Mouse (Mus musculus): ENCODE data around the gene Capn9. TPM values are rescaled to one million over a fixed set of nuclear protein-coding genes. Genes with fewer than 3 reads are reported as not detected.
A peak's percentile ranks its signal among the peaks of the same experiment; 100 is the strongest.

Gene Capn9
- total RNA-seq, 2 experiments from 2014 or later, result not detected

- DNase-seq, result no peak
Measured at GRCm38 (mm10) chr8:124641599-124641998, 65.7 kb downstream of the Capn9 start.

- DNase-seq, result no peak
Measured at GRCm38 (mm10) chr8:124643540-124644339, 67.8 kb downstream of the Capn9 start.

DNA sequence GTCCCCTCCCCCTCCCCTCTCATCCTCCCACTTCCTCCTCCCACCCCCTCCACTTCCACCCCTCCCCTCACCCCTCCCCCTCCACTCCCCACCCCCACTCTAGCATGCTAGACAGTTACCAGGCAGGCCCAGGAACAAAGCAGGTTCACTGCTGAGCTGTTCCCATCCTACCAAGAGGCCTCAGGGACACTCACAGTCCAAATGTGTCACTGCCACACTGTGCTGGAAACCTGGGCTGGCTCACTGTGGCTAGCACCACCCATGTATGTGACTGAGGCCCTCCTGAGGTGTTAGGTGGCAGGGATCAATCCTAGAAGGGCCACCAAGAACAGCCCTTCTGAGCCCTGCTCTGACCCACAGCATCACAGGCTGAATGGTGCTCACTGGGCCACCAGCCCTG, 72.4 kb downstream of the Capn9 start:
- DNase-seq, result no peak

GRCm38 (mm10) chr8:124651776-124652175, 75.9 kb downstream of the Capn9 start:
- DNase-seq, result no peak

DNA sequence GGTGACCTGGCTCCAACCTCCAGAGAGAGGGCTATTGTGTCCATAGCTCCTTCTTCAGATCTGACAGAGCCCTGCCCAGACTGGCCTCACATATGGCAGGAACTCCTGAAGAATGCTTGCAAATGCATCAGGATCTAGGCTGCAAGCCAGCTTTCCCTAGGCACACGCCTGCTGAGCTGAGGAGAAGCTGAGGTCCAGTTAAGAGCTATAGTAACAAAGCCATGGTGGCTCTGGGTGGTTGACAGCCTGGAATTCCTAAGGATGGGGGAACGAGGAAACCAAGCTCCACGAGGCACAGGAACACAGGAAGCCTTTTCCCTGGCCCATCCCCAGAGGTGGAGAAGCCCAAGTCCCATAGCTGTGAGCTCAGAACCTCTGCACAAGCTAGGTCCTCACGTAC, 76.6 kb downstream of the Capn9 start:
- no peak for DNase-seq

DNA sequence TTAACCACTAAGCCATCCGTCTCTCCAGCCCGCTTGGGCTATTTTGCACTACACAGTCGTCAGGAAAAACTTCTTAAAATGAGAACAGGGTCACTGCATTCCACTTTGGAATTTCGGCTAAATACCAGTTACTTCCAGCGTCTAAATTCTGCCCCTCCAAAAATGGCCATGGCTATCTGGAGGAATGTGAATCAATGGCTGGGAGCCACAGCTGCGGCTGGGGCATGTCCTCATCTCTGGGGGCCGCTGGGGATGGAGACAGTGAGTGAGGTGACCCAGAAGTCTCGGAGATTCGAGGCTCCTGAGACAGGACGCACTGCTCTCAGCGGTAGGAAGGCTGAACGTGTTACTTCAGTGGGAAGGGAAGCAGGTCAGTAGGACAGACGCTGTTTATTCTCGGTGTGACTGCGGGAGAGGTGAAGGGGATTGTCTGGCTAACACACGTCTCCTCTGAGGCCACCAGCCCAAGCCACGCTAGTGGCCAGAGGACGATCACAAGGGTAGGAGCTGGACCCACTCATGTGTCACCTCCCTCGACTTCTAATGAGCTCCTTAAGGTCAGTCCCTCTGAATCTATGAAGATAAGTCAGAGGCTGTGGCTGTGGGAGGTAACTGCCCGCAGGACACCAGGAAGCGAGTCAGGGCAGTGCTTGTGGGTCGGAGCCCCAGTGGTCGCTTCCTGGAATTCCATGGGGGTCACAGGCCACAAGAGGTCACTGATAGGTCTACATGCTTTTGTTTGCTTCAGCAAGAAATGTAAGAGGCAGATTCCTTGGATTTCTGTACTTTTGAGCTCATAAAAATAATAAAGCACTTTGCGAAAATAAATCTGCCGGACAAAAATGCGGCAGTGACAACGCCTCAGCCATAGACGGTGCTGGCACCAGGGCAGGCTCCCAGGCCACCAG, 77.9 kb downstream of the Capn9 start:
- DNase-seq, result no peak

DNA sequence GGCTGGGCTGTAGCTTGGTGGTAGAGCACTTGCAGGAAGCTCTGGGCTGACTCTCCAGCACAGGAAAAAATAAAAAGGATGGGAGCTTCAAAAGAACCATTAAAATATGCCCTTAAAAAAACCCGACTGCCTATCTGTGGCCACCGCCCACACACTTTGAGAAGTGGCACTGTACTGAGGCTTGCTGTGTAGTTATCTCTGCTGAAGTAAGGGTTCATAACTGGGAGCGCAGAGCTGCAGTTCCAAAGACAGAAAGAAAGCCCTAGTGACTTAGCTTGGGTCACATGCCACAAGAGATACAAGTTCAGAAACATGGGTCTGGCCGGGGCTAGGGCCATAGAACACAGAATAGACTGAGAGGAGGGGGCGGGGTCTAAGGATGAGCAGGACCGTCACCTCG, 82.0 kb downstream of the Capn9 start:
- DNase-seq, result no peak

DNA sequence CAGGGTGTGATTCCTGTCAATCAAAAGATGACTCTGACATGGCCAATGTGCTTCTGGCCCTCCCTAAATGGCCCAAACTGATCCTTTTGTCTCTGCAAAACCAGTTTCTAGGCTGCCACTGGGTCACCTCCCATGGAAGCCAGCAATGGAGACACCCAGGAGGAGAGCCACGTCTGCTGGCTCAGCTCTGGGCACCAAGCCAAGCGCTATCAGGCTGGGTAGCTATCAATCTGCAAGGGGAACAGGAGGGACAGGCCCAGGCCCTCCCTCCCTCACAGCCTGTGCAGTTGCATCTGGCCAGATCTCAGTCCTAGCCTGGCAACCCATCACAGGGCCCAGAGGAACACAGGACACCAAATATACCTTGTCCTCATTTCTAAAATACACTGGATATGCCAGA, 82.5 kb downstream of the Capn9 start:
- no peak for DNase-seq

- no peak for DNase-seq
Measured at GRCm38 (mm10) chr8:124661781-124662180, 85.9 kb downstream of the Capn9 start.

- no peak for DNase-seq
Measured at GRCm38 (mm10) chr8:124662446-124663111, 86.7 kb downstream of the Capn9 start.

- DNase-seq, result peak; percentile 90
Measured at GRCm38 (mm10) chr8:124663112-124663873, 87.4 kb downstream of the Capn9 start, which contains the start of gene 2310022B05Rik. 2310022B05Rik (minus strand) TSS chr8:124663369.

- no peak for DNase-seq
Measured at GRCm38 (mm10) chr8:124663874-124664230, 87.9 kb downstream of the Capn9 start.

DNA sequence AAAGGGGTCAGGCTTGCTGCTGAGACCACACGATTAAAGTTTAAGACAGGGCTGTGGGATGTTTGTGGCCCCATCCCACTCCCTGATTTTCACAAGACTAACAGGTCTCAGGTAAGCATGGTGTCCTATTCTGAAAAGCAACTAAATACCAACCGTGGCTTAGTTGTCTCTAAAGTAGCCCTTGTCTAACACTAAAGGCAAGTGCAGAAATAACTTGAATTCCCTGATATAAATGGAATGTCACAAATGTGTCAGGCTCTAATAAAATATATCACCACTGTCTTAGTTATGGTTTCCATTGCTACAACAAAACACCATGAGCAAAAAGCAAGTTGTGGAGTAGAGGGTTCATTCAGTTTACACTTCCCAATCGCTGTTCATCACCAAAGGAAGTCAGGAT, 88.5 kb downstream of the Capn9 start:
- DNase-seq, result no peak

Other genes with a start within 250 kb of the Capn9 start
- gene Pgbd5, start 136.5 kb upstream of the Capn9 start, total RNA-seq (2021), result under 1 TPM; 0.26 to 0.40 TPM
- gene Cog2, start 55.3 kb upstream of the Capn9 start, total RNA-seq (2021), result 10 to 100 TPM; 16.1 to 19.2 TPM
- 10 to 100 TPM; 15.7 to 19.7 TPM for gene Agt, start 6.4 kb upstream of the Capn9 start, total RNA-seq (2021)
- 10 to 100 TPM; 13.7 to 14.0 TPM for gene 2310022B05Rik, start 87.3 kb downstream of the Capn9 start, total RNA-seq (2021)
- 10 to 100 TPM; 18.6 to 20.8 TPM for gene Ttc13, start 145.9 kb downstream of the Capn9 start, total RNA-seq (2021)
- gene Arv1, start 146.0 kb downstream of the Capn9 start, total RNA-seq (2021), result 1 to 10 TPM; 3.2 to 3.7 TPM
- under 1 TPM; 0.40 to 0.74 TPM for gene Fam89a, start 175.7 kb downstream of the Capn9 start, total RNA-seq (2021)
- gene Trim67, start 217.0 kb downstream of the Capn9 start, total RNA-seq (2021), result under 1 TPM; 0.13 to 0.21 TPM

Data from gastrocnemius, postnatal 25 days (tissue).